Mouse (Mus musculus): Measurements from ENCODE around the gene Rgl3. TPM values are rescaled to one million over a fixed set of nuclear protein-coding genes. Genes with fewer than 3 reads are reported as not detected.

Rgl3 gene
- polyA plus RNA-seq, 1 experiment, result 11.2 TPM

DNA sequence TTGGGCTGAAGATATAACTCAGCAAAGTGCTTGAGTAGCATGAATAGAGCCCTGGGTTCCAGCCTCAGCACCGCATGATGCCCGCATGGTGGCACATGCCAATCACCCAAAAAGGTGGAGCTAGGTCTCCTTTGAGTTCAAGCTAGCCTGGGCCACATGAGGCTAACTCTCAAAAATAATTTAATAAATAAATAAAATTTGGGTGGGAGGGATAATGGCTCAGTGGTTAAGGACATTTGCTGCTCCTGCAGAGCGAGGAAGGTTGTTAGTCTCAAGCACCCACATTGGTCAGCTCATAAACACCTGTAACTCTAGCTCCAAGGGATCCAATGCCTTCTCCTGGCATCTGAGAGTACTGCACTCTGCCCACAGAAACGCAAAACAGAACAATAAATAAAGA is 12.4 kb upstream of the Rgl3 start:
- H3K27me3 ChIP-seq (ENCODE audit: control insufficient read depth, insufficient read depth, insufficient read length), result no peaks in the 10 kb centered on the region
- H3K36me3 ChIP-seq (ENCODE audit: control insufficient read depth, insufficient read depth), result peaks cover 8% of the 10 kb centered on the region
- no peak overlapping the region for H3ac ChIP-seq (ENCODE audit: control insufficient read depth, insufficient read length)
- H3K4me2 ChIP-seq (ENCODE audit: low read depth), result no peak overlapping the region
- H3K79me2 ChIP-seq (ENCODE audit: control insufficient read depth, insufficient read depth), result peaks cover 8% of the 10 kb centered on the region
- H3K4me3 ChIP-seq, result no peak overlapping the region
- no peak for TF ChIP-seq MYOG (IDR thresholded peaks at IDR 0.05; ENCODE audit: control insufficient read depth in 1 of 3, insufficient read depth in 1 of 3, insufficient read length in 2 of 3, low read depth in 2 of 3)
- TF ChIP-seq E2F4 (IDR thresholded peaks at IDR 0.05; ENCODE audit: insufficient read depth), result no peak

DNA sequence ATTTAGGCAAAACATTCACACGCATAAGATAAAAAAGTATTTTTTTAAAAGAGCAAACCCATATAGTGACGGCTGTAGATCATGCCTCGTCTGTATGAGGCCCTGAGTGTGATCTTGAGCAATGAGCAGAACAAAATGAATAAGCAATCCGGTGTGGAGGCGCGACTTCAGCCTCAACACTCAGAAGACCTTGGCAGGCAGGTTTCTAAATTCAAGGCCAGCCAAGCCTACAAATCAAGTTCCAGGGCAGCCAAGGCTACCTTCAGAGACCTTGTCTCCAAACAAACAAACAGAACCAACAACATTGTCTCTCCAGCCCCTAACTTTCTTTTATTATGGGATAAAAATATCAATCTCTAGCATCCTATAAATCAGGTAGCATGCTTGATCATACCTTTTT is 11.1 kb upstream of the Rgl3 start:
- H3K4me2 ChIP-seq (ENCODE audit: low read depth), result no peak overlapping the region
- H3K79me2 ChIP-seq (ENCODE audit: control insufficient read depth, insufficient read depth), result peaks cover 8% of the 10 kb centered on the region
- no peaks in the 10 kb centered on the region for H3K27me3 ChIP-seq (ENCODE audit: control insufficient read depth, insufficient read depth, insufficient read length)
- H3ac ChIP-seq (ENCODE audit: control insufficient read depth, insufficient read length), result no peak overlapping the region
- H3K4me3 ChIP-seq, result no peak overlapping the region
- H3K36me3 ChIP-seq (ENCODE audit: control insufficient read depth, insufficient read depth), result no peaks in the 10 kb centered on the region
- no peak for TF ChIP-seq TCF12 (IDR thresholded peaks at IDR 0.05; ENCODE audit: insufficient read depth, poor library complexity, severe bottlenecking)
- no peak for TF ChIP-seq USF1 (IDR thresholded peaks at IDR 0.05; ENCODE audit: low read depth)
- TF ChIP-seq MYOD1 (IDR thresholded peaks at IDR 0.05; ENCODE audit: control insufficient read depth in 1 of 3, insufficient read length in 2 of 3, low read depth in 2 of 3), result no peak
- TF ChIP-seq MAX (IDR thresholded peaks at IDR 0.05; ENCODE audit: low read depth), result no peak
- no peak for TF ChIP-seq POLR2A (IDR thresholded peaks at IDR 0.05; ENCODE audit: insufficient read length, low read depth)
- no peak for TF ChIP-seq SRF (IDR thresholded peaks at IDR 0.05; ENCODE audit: control insufficient read depth, insufficient read length, low read depth)
- no peak for TF ChIP-seq CEBPB (IDR thresholded peaks at IDR 0.05; ENCODE audit: insufficient read depth, poor library complexity, severe bottlenecking)
- no peak for TF ChIP-seq E2F4 (IDR thresholded peaks at IDR 0.05; ENCODE audit: insufficient read depth)
- no peak for TF ChIP-seq POLR2AphosphoS2 (IDR thresholded peaks at IDR 0.05; ENCODE audit: insufficient read length, low read depth)
- TF ChIP-seq MYOG (IDR thresholded peaks at IDR 0.05; ENCODE audit: control insufficient read depth in 1 of 3, insufficient read depth in 1 of 3, insufficient read length in 2 of 3, low read depth in 2 of 3), result no peak
- no peak for TF ChIP-seq REST (IDR thresholded peaks at IDR 0.05; ENCODE audit: insufficient read depth, insufficient read length)
- no peak for TF ChIP-seq TCF3 (IDR thresholded peaks at IDR 0.05; ENCODE audit: insufficient read length, low read depth)

DNA sequence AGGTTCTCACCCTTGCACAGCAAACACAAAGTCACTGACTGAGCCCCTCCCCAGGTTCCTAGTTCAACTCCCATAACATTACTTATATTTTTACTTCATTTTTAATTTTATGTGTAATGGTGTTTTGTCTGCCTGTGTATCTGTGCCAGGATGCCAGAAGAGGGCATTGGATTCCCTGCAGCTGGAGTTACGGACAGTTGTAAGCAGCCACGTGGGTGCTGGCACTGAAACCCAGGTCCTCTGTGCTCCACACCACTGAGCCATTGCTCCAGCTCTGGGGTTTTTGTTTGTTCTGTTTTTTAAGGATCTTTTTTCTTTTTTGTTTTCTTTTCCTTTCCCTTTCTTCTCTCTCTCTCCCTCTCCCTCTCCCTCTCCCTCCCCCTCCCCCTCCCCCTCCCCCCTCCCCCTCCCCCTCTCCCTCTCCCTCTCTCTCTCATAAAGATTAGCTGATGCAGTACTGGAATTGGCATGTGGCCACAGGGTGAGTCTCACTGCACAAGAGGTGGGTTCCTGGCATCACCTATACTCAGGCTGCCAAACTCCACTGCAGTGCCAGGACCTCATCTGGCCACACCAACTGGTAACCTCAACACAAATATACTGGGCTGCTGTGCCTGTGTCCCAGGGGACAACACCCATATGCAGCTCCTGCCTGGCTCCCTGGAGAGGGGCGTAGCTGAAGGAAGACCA is 7.1 kb upstream of the Rgl3 start:
- no peaks in the 10 kb centered on the region for H3K79me2 ChIP-seq (ENCODE audit: control insufficient read depth, insufficient read depth)
- TF ChIP-seq MAX (IDR thresholded peaks at IDR 0.05; ENCODE audit: low read depth) (no peak), POLR2A (IDR thresholded peaks at IDR 0.05; ENCODE audit: insufficient read length, low read depth) (no peak), TCF3 (IDR thresholded peaks at IDR 0.05; ENCODE audit: insufficient read length, low read depth) (no peak), REST (IDR thresholded peaks at IDR 0.05; ENCODE audit: insufficient read depth, insufficient read length) (no peak), POLR2AphosphoS2 (IDR thresholded peaks at IDR 0.05; ENCODE audit: insufficient read length, low read depth) (no peak), TCF12 (IDR thresholded peaks at IDR 0.05; ENCODE audit: insufficient read depth, poor library complexity, severe bottlenecking) (no peak), E2F4 (IDR thresholded peaks at IDR 0.05; ENCODE audit: insufficient read depth) (no peak), MYOD1 (IDR thresholded peaks at IDR 0.05; ENCODE audit: control insufficient read depth in 1 of 3, insufficient read length in 2 of 3, low read depth in 2 of 3) (no peak), CEBPB (IDR thresholded peaks at IDR 0.05; ENCODE audit: insufficient read depth, poor library complexity, severe bottlenecking) (no peak), SRF (IDR thresholded peaks at IDR 0.05; ENCODE audit: control insufficient read depth, insufficient read length, low read depth) (no peak), MYOG (IDR thresholded peaks at IDR 0.05; ENCODE audit: control insufficient read depth in 1 of 3, insufficient read depth in 1 of 3, insufficient read length in 2 of 3, low read depth in 2 of 3) (no peak)
- H3K27me3 ChIP-seq (ENCODE audit: control insufficient read depth, insufficient read depth, insufficient read length), result peaks cover 4% of the 10 kb centered on the region
- H3K4me2 ChIP-seq (ENCODE audit: low read depth), result no peak overlapping the region
- H3K36me3 ChIP-seq (ENCODE audit: control insufficient read depth, insufficient read depth), result no peaks in the 10 kb centered on the region
- no peak overlapping the region for H3K4me3 ChIP-seq
- no peak overlapping the region for H3ac ChIP-seq (ENCODE audit: control insufficient read depth, insufficient read length)

DNA sequence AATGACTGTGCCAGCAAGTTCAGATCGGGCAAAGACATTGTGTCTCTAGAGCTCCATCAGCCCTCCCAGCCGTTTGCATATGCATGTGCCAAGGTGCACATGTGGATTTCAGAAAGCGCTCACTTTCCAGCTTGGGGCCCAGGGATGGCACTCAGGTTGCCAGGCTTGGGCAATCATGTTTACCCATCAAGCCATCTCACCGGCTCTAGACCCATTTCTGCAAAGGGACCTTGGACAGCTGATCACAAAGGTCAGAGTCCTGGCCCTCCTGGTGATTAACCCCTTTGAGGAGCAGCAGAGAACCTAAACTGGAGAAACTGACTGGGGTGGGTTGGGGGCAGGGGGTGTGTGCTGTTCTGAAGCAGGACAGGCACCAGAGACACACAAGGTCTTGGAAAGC is 3.0 kb upstream of the Rgl3 start:
- Histone ChIP-seq H3K79me2 (ENCODE audit: control insufficient read depth, insufficient read depth) (no peaks in the 10 kb centered on the region), H3K4me2 (ENCODE audit: low read depth) (no peak overlapping the region), H3ac (ENCODE audit: control insufficient read depth, insufficient read length) (no peak overlapping the region), H3K36me3 (ENCODE audit: control insufficient read depth, insufficient read depth) (no peaks in the 10 kb centered on the region), H3K27me3 (ENCODE audit: control insufficient read depth, insufficient read depth, insufficient read length) (peaks cover 4% of the 10 kb centered on the region), H3K4me3 (no peak overlapping the region)
- TF ChIP-seq POLR2AphosphoS2 (IDR thresholded peaks at IDR 0.05; ENCODE audit: insufficient read length, low read depth) (no peak), USF1 (IDR thresholded peaks at IDR 0.05; ENCODE audit: low read depth) (no peak), POLR2A (IDR thresholded peaks at IDR 0.05; ENCODE audit: insufficient read length, low read depth) (no peak), TCF12 (IDR thresholded peaks at IDR 0.05; ENCODE audit: insufficient read depth, poor library complexity, severe bottlenecking) (no peak), SRF (IDR thresholded peaks at IDR 0.05; ENCODE audit: control insufficient read depth, insufficient read length, low read depth) (no peak), TCF3 (IDR thresholded peaks at IDR 0.05; ENCODE audit: insufficient read length, low read depth) (no peak), REST (IDR thresholded peaks at IDR 0.05; ENCODE audit: insufficient read depth, insufficient read length) (no peak), CEBPB (IDR thresholded peaks at IDR 0.05; ENCODE audit: insufficient read depth, poor library complexity, severe bottlenecking) (no peak), MYOG (IDR thresholded peaks at IDR 0.05; ENCODE audit: control insufficient read depth in 1 of 3, insufficient read depth in 1 of 3, insufficient read length in 2 of 3, low read depth in 2 of 3) (no peak), MYOD1 (IDR thresholded peaks at IDR 0.05; ENCODE audit: control insufficient read depth in 1 of 3, insufficient read length in 2 of 3, low read depth in 2 of 3) (no peak), E2F4 (IDR thresholded peaks at IDR 0.05; ENCODE audit: insufficient read depth) (no peak), MAX (IDR thresholded peaks at IDR 0.05; ENCODE audit: low read depth) (no peak)

Measured in myocyte (in vitro differentiated cells).